Mouse (Mus musculus): ENCODE data around the gene Gadd45b. TPM values are rescaled to one million over a fixed set of nuclear protein-coding genes. Genes with fewer than 3 reads are reported as not detected.

The Gadd45b gene
- total RNA-seq, 2 experiments from 2014 or later = 15.0 to 16.7 TPM

GRCm38 (mm10) chr10:80975478-80975877, 45.6 kb downstream of the Gadd45b start:
- DNase-seq (ENCODE audit: extremely low spot score in 1 of 2, low spot score in 1 of 2) = no peak

GRCm38 (mm10) chr10:80981564-80982112, 51.8 kb downstream of the Gadd45b start:
- no peak for DNase-seq (ENCODE audit: extremely low spot score in 1 of 2, low spot score in 1 of 2)

Other genes with a start within 250 kb of the Gadd45b start
- gene Mob3a, start 228.1 kb upstream of the Gadd45b start, total RNA-seq (2021) = 10 to 100 TPM; 13.0 to 13.6 TPM
- 10 to 100 TPM; 46.4 to 61.7 TPM for gene Izumo4, start 227.9 kb upstream of the Gadd45b start, total RNA-seq (2021)
- 100 to 1,000 TPM; 128 to 143 TPM for gene Ap3d1, start 187.8 kb upstream of the Gadd45b start, total RNA-seq (2021)
- 10 to 100 TPM; 39.9 to 60.6 TPM for gene Dot1l, start 174.9 kb upstream of the Gadd45b start, total RNA-seq (2021)
- gene Sf3a2, start 131.9 kb upstream of the Gadd45b start, total RNA-seq (2021) = 10 to 100 TPM; 46.2 to 52.0 TPM
- gene Plekhj1, start 131.4 kb upstream of the Gadd45b start, total RNA-seq (2021) = 10 to 100 TPM; 63.6 to 71.6 TPM
- 1 to 10 TPM; 2.3 to 3.2 TPM for gene Amh, start 124.8 kb upstream of the Gadd45b start, total RNA-seq (2021)
- gene Jsrp1, start 116.6 kb upstream of the Gadd45b start, total RNA-seq (2021) = 1 to 10 TPM; 2.5 to 3.5 TPM
- gene Oaz1, start 103.4 kb upstream of the Gadd45b start, total RNA-seq (2021) = 100 to 1,000 TPM; 491 to 550 TPM
- gene Lingo3, start 86.0 kb upstream of the Gadd45b start, total RNA-seq (2021) = 10 to 100 TPM; 38.3 to 39.9 TPM
- 10 to 100 TPM; 41.5 to 43.8 TPM for gene Lsm7, start 74.9 kb upstream of the Gadd45b start, total RNA-seq (2021)
- 10 to 100 TPM; 61.5 to 65.7 TPM for gene Sppl2b, start 74.8 kb upstream of the Gadd45b start, total RNA-seq (2021)
- gene Tmprss9, start 58.2 kb upstream of the Gadd45b start, total RNA-seq (2021) = under 1 TPM; 0.40 to 0.62 TPM
- gene Timm13, start 29.1 kb upstream of the Gadd45b start, total RNA-seq (2021) = 100 to 1,000 TPM; 145 to 167 TPM
- 10 to 100 TPM; 17.5 to 19.6 TPM for gene Lmnb2, start 11.8 kb upstream of the Gadd45b start, total RNA-seq (2021)
- 100 to 1,000 TPM; 180 to 184 TPM for gene Gng7, start 84.9 kb downstream of the Gadd45b start, total RNA-seq (2021)
- gene Diras1, start 95.6 kb downstream of the Gadd45b start, total RNA-seq (2021) = 100 to 1,000 TPM in 1 of 2 experiments, 10 to 100 TPM in 1; 98.7 to 103 TPM
- gene Slc39a3, start 107.4 kb downstream of the Gadd45b start, total RNA-seq (2021) = 10 to 100 TPM; 67.5 to 74.9 TPM
- 100 to 1,000 TPM; 171 to 178 TPM for gene Sgta, start 130.1 kb downstream of the Gadd45b start, total RNA-seq (2021)
- gene Thop1, start 140.0 kb downstream of the Gadd45b start, total RNA-seq (2021) = 10 to 100 TPM; 51.3 to 54.6 TPM
- under 1 TPM; 0.81 to 0.94 TPM for gene Creb3l3, start 168.8 kb downstream of the Gadd45b start, total RNA-seq (2021)
- 100 to 1,000 TPM; 123 to 127 TPM for gene Map2k2, start 175.8 kb downstream of the Gadd45b start, total RNA-seq (2021)
- gene Zbtb7a, start 205.1 kb downstream of the Gadd45b start, total RNA-seq (2021) = 100 to 1,000 TPM in 1 of 2 experiments, 10 to 100 TPM in 1; 94.7 to 101 TPM
- gene Pias4, start 237.8 kb downstream of the Gadd45b start, total RNA-seq (2021) = 10 to 100 TPM; 28.2 to 28.9 TPM
- gene Eef2, start 246.6 kb downstream of the Gadd45b start, total RNA-seq (2021) = 100 to 1,000 TPM; 896 to 944 TPM